In genomic region chr17:56445397-56445796, GRCm38 (mm10) we compare ENCODE assay signal across 10 mouse cellular contexts. TPM values are rescaled to one million over a fixed set of nuclear protein-coding genes. Genes with fewer than 3 reads are reported as not detected.
DNase-seq lines count a peak whose midpoint lies in the region; ATAC-seq lines count a peak whose summit lies in the region.
"Had no signal": no experiment of that assay in that cellular context is flagged by ENCODE, and none has a peak within 500 bp of the region (broad histone marks: within the 10 kb centered on the region; RNA-seq: fewer than 3 reads in every experiment).

No protein-coding gene starts in this region.

- H3K36me3 ChIP-seq in hindbrain, embryonic 16.5 days (ENCODE audit: control insufficient read depth, insufficient read depth, low read length), result peaks cover 45% of the 10 kb centered on the region

- WGBS in hindbrain, embryonic 16.5 days, result 36% methylated on average over 14 of the region's 14 CpGs

- H3K9me3 ChIP-seq in hindbrain, embryonic 16.5 days (ENCODE audit: control insufficient read depth, low read length), result no peaks in the 10 kb centered on the region
- H3K9me3 ChIP-seq: embryonic facial prominence, embryonic 13.5 days; neural tube, embryonic 12.5 days had no signal

- H3K4me3 ChIP-seq in hindbrain, embryonic 16.5 days (ENCODE audit: low read length), result no peak overlapping the region
- H3K4me3 ChIP-seq: embryonic facial prominence, embryonic 13.5 days; neural tube, embryonic 12.5 days had no signal

- H3K4me1 ChIP-seq in hindbrain, embryonic 16.5 days (ENCODE audit: control insufficient read depth, insufficient read depth, low read depth, low read length), result peaks cover 10% of the 10 kb centered on the region

- peak; percentile 35 for ATAC-seq in hindbrain, embryonic 16.5 days
- ATAC-seq in neutrophil, adult 5-6 weeks (ENCODE audit: extremely low read depth, insufficient number of reproducible peaks, low FRiP score, poor library complexity, severe bottlenecking), result peak; percentile 35

- H3K27me3 ChIP-seq in hindbrain, embryonic 16.5 days (replicated peaks; ENCODE audit: control insufficient read depth, insufficient read depth, low read length), result no peaks in the 10 kb centered on the region
- H3K27me3 ChIP-seq: embryonic facial prominence, embryonic 13.5 days; neural tube, embryonic 12.5 days had no signal

- no peak overlapping the region for H3K9ac ChIP-seq in hindbrain, embryonic 16.5 days (ENCODE audit: low read depth, low read length)
- H3K9ac ChIP-seq: neural tube, embryonic 12.5 days had no signal

- H3K4me2 ChIP-seq in hindbrain, embryonic 16.5 days (ENCODE audit: low read length), result no peak overlapping the region
- H3K4me2 ChIP-seq: embryonic facial prominence, embryonic 13.5 days; neural tube, embryonic 12.5 days had no signal

- peak; percentile 62 for DNase-seq in layer of hippocampus, adult 11-12 months (ENCODE audit: low spot score)
- no peak for DNase-seq in layer of hippocampus, postnatal 10 days (ENCODE audit: low spot score in 2 of 2)
- DNase-seq in brain, adult 2 months (ENCODE audit: low read depth, low spot score), result peak; percentile 85
- DNase-seq in gastrocnemius, adult 18-20 months (ENCODE audit: low spot score), result no peak
- no peak for DNase-seq in adrenal gland, adult 18-20 months (ENCODE audit: low spot score in 2 of 2)
- no peak for DNase-seq in ovary, postnatal 14 days (ENCODE audit: low spot score)

- peak overlapping the region; percentile 39; the same call in 1 of the 2 replicates for H3K27ac ChIP-seq in hindbrain, embryonic 16.5 days (ENCODE audit: low read depth, low read length)
- H3K27ac ChIP-seq: neural tube, embryonic 12.5 days had no signal

RNA-seq across cellular contexts. Expression of gene Ptprs, which starts 30.9 kb away (rescaled TPM):
- 100 to 1,000 TPM; 817 to 911 TPM for total RNA-seq in layer of hippocampus, postnatal 10 days (2021)
- polyA plus RNA-seq in hindbrain, embryonic 16.5 days (2015; fragmentation: Nextera tagmentation; extraction: Ambion mirVana), result 229 and 264 TPM in 2 replicates
- total RNA-seq in neutrophil, adult 5-6 weeks (2017), result 6.4 and 6.8 TPM in 2 replicates
- total RNA-seq in gastrocnemius, adult 18-20 months (2021), result 10 to 100 TPM; 30.8 to 38.3 TPM
- total RNA-seq in adrenal gland, adult 18-20 months (2021), result 100 to 1,000 TPM; 130 to 188 TPM

Comparison
In these comparisons a context has a peak if more than half of its experiments do, and no peak if none do; other contexts are left out.
1. DNase-seq: peak in layer of hippocampus, adult 11-12 months (single experiment) and brain, adult 2 months (single experiment); none in layer of hippocampus, postnatal 10 days (0 of 2), gastrocnemius, adult 18-20 months (single experiment), adrenal gland, adult 18-20 months (0 of 2) and ovary, postnatal 14 days (single experiment).
2. RNA of gene Ptprs, which starts 30.9 kb away (total RNA-seq): 817 to 911 TPM in layer of hippocampus, postnatal 10 days; 130 to 188 TPM in adrenal gland, adult 18-20 months, 30.8 to 38.3 TPM in gastrocnemius, adult 18-20 months and 6.4 to 6.8 TPM in neutrophil, adult 5-6 weeks; every median in the first group is over 4 times any median in the second.